Mouse (Mus musculus) CH12.LX (cell line): Measurements from ENCODE around the gene Carhsp1. TPM values are rescaled to one million over a fixed set of nuclear protein-coding genes. Genes with fewer than 3 reads are reported as not detected.

Experiments used
- DNase-seq: peaks from one replicate; pipeline ENCODE4 v3.0.0-alpha.2; 2013; ENCODE audit errors: extremely low read depth
- H3K27ac ChIP-seq: 2 replicates; pipeline ENCODE4 v1.5.1; 2012; ENCODE audit warnings: low read depth, mild to moderate bottlenecking, control low read depth, moderate library complexity; ENCODE audit not compliant: insufficient read depth
- H3K27me3 ChIP-seq: replicated peaks from 2 replicates; pipeline ENCODE3; 2012; ENCODE audit warnings: inconsistent platforms
- H3K36me3 ChIP-seq, 2 experiments: replicated peaks in 1 of 2; 2 replicates each; pipeline versions ENCODE3 to v1.6.1; 2012; ENCODE audit warnings: inconsistent platforms in 1 of 2, low read length in 1 of 2, mild to moderate bottlenecking in 1 of 2, mixed read lengths in 1 of 2, moderate library complexity in 1 of 2; ENCODE audit not compliant: control insufficient read depth in 1 of 2, insufficient read depth in 1 of 2
- H3K4me1 ChIP-seq, 2 experiments: 2 replicates each; pipeline ENCODE4 v1.6.1; 2012; ENCODE audit warnings: inconsistent platforms in 1 of 2, moderate library complexity in 1 of 2; ENCODE audit not compliant: insufficient read depth in 2 of 2, control insufficient read depth in 1 of 2
- H3K4me2 ChIP-seq: 2 replicates; pipeline ENCODE4 v1.6.1; 2012; ENCODE audit warnings: low read depth, mild to moderate bottlenecking, control low read depth; ENCODE audit not compliant: poor library complexity, insufficient read depth, severe bottlenecking
- H3K4me3 ChIP-seq, 3 experiments: fragments of 150-350 bp in 1 of 3; sonication (generic) in 1 of 3; replicated peaks in 1 of 3; 2 replicates each; pipeline versions ENCODE3 to v1.5.1; 2011 to 2012; ENCODE audit warnings: low read depth in 2 of 3, low read length in 2 of 3, mild to moderate bottlenecking in 2 of 3, moderate library complexity in 2 of 3, control low read depth in 1 of 3, improper control_type of control experiment in 1 of 3, inconsistent platforms in 1 of 3, mixed read lengths in 1 of 3; ENCODE audit not compliant: poor library complexity in 1 of 3
- H3K79me2 ChIP-seq: replicated peaks from 2 replicates; pipeline ENCODE4 v1.6.1; 2012; ENCODE audit warnings: mild to moderate bottlenecking, moderate library complexity; ENCODE audit not compliant: control insufficient read depth, poor library complexity, insufficient read depth, severe bottlenecking; ENCODE audit errors: extremely low read depth
- H3K9ac ChIP-seq: 2 replicates; pipeline ENCODE4 v1.6.1; 2012; ENCODE audit warnings: low read depth, mild to moderate bottlenecking, control low read depth, moderate library complexity; ENCODE audit not compliant: insufficient read depth
- H3K9me3 ChIP-seq: replicated peaks from 2 replicates; pipeline ENCODE3; 2012; ENCODE audit warnings: low read length, inconsistent platforms, mixed read lengths
- BHLHE40 ChIP-seq: IDR thresholded peaks from 2 replicates; pipeline ENCODE4 v1.6.1; 2011; ENCODE audit warnings: mild to moderate bottlenecking, low read depth, low read length, improper control_type of control experiment
- CHD1 ChIP-seq: IDR thresholded peaks from 2 replicates; pipeline ENCODE4 v1.6.1; 2012; ENCODE audit warnings: low read depth, low read length, improper control_type of control experiment, inconsistent platforms
- CHD2 ChIP-seq: IDR thresholded peaks from 2 replicates; pipeline ENCODE4 v1.6.1; 2011; ENCODE audit warnings: low read length, improper control_type of control experiment
- CTCF ChIP-seq, 2 experiments: IDR thresholded peaks in 1 of 2; conservative IDR thresholded peaks in 1 of 2; 2 replicates each; pipeline ENCODE4 v1.5.1; 2011 to 2012; ENCODE audit warnings: low read depth in 2 of 2, low read length in 2 of 2, improper control_type of control experiment in 1 of 2, inconsistent platforms in 1 of 2, mild to moderate bottlenecking in 1 of 2, moderate library complexity in 1 of 2
- E2F4 ChIP-seq: IDR thresholded peaks from 2 replicates; pipeline ENCODE4 v1.6.1; 2011; ENCODE audit warnings: low read depth, low read length, improper control_type of control experiment; ENCODE audit not compliant: insufficient replicate concordance
- EP300 ChIP-seq: IDR thresholded peaks from 2 replicates; pipeline ENCODE4 v1.6.1; 2011; ENCODE audit warnings: low read length, improper control_type of control experiment
- ETS1 ChIP-seq: conservative IDR thresholded peaks from 2 replicates; pipeline ENCODE4 v1.6.1; 2012; ENCODE audit warnings: low read depth, mild to moderate bottlenecking, inconsistent platforms, low read length, improper control_type of control experiment, moderate library complexity
- GABPA ChIP-seq: IDR thresholded peaks from 2 replicates; pipeline ENCODE4 v1.6.1; 2012; ENCODE audit warnings: low read depth, low read length, improper control_type of control experiment, inconsistent platforms; ENCODE audit not compliant: insufficient replicate concordance
- HCFC1 ChIP-seq: IDR thresholded peaks from 2 replicates; pipeline ENCODE4 v1.6.1; 2012; ENCODE audit warnings: low read depth, mild to moderate bottlenecking, inconsistent platforms, low read length, improper control_type of control experiment
- JUN ChIP-seq: IDR thresholded peaks from 2 replicates; pipeline ENCODE4 v1.6.1; 2011; ENCODE audit warnings: low read depth, mild to moderate bottlenecking, low read length, improper control_type of control experiment, moderate library complexity; ENCODE audit not compliant: insufficient read depth
- KAT2A ChIP-seq: IDR thresholded peaks from 2 replicates; pipeline ENCODE4 v1.6.1; 2012; ENCODE audit warnings: low read length, improper control_type of control experiment, inconsistent platforms; ENCODE audit not compliant: insufficient replicate concordance
- MAFK ChIP-seq: IDR thresholded peaks from 2 replicates; pipeline ENCODE4 v1.6.1; 2011; ENCODE audit warnings: low read length, improper control_type of control experiment; ENCODE audit not compliant: insufficient replicate concordance
- MYC ChIP-seq: IDR thresholded peaks from 2 replicates; pipeline ENCODE4 v1.6.1; 2011; ENCODE audit warnings: low read depth, mild to moderate bottlenecking, improper control_type of control experiment, low read length
- NELFE ChIP-seq: IDR thresholded peaks from 2 replicates; pipeline ENCODE4 v1.6.1; 2011; ENCODE audit warnings: low read depth, low read length, improper control_type of control experiment
- NRF1 ChIP-seq: IDR thresholded peaks from 2 replicates; pipeline ENCODE4 v1.6.1; 2014; ENCODE audit warnings: low read depth, mild to moderate bottlenecking, inconsistent platforms, low read length, improper control_type of control experiment, moderate library complexity
- PAX5 ChIP-seq: IDR thresholded peaks from 2 replicates; pipeline ENCODE4 v1.6.1; 2012; ENCODE audit warnings: low read length, inconsistent platforms, mixed read lengths
- POLR2A ChIP-seq: IDR thresholded peaks from 2 replicates; pipeline ENCODE4 v1.6.1; 2011; ENCODE audit warnings: low read depth, mild to moderate bottlenecking, improper control_type of control experiment, low read length
- RCOR1 ChIP-seq: conservative IDR thresholded peaks from 2 replicates; pipeline ENCODE4 v1.6.1; 2012; ENCODE audit warnings: low read depth, mild to moderate bottlenecking, inconsistent platforms, low read length, improper control_type of control experiment
- SIN3A ChIP-seq: IDR thresholded peaks from 2 replicates; pipeline ENCODE4 v1.6.1; 2012; ENCODE audit warnings: low read length, improper control_type of control experiment, inconsistent platforms
- SMC3 ChIP-seq: IDR thresholded peaks from 2 replicates; pipeline ENCODE4 v1.6.1; 2011; ENCODE audit warnings: low read depth, low read length, improper control_type of control experiment
- TCF12 ChIP-seq: IDR thresholded peaks from 2 replicates; pipeline ENCODE4 v1.6.1; 2014; ENCODE audit warnings: low read depth, mild to moderate bottlenecking, inconsistent platforms, low read length, improper control_type of control experiment
- UBTF ChIP-seq: IDR thresholded peaks from 2 replicates; pipeline ENCODE4 v1.6.1; 2012; ENCODE audit warnings: low read depth, mild to moderate bottlenecking, inconsistent platforms, low read length, improper control_type of control experiment, moderate library complexity
- ZKSCAN1 ChIP-seq: IDR thresholded peaks from 2 replicates; pipeline ENCODE4 v1.6.1; 2012; ENCODE audit warnings: low read depth, inconsistent platforms, low read length, improper control_type of control experiment, borderline replicate concordance
- ZNF384 ChIP-seq: IDR thresholded peaks from 2 replicates; pipeline ENCODE4 v1.6.1; 2012; ENCODE audit warnings: low read depth, low read length, improper control_type of control experiment, inconsistent platforms
- dilution Hi-C: fragments of 300-500 bp; cut with MboI; formaldehyde crosslinking; loops from 2 replicates; pipeline ENCODE4 v1.14.3; 2020; ENCODE audit warnings: low sequenced_read_pairs; ENCODE audit not compliant: extremely low pct_unique_long_range_greater_than_20kb, extremely low pct_ligation_motif_present
- in situ Hi-C: fragments of 300-500 bp; cut with MboI; formaldehyde crosslinking; loops from 3 replicates; pipeline ENCODE4 v1.14.3; 2019; ENCODE audit warnings: low sequenced_read_pairs, low pct_ligation_motif_present, low pct_unique_long_range_greater_than_20kb, mixed read lengths
- polyA plus RNA-seq: library from polyadenylated mRNA; unstranded; fragments of >175 nt; gene quantifications from 2 replicates; pipeline ENCODE4 v1.2.1, GENCODE M21; 2012; ENCODE audit warnings: low read depth; ENCODE audit not compliant: insufficient read length
- total RNA-seq, 2 experiments: library from RNA; depleted of rRNA; stranded (reverse); fragments of 300-350 nt in 1 of 2; fragments of >200 nt in 1 of 2; gene quantifications; 2 replicates each; pipeline ENCODE4 v1.2.3; 2012 to 2014

Carhsp1 gene
- total and polyA plus RNA-seq, 3 experiments: 26.0 to 29.7 (median 26.2) TPM

DNA sequence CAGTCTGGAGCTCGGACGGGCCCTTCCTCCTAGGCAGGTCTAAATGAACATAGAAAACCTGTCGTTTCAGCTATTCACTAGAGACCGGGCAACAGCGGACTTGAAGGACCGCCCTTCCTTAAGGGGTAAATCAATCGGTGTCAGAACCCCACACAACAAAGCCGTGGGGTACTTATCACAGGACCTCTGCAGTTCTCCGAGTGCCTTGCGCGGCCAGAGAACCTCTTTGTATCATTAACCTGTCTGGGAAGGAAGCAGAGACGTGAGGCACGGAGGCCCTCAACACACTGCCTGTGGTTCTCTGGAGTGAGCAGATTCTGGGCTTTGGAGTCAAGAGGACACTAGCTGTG lies 35.1 kb downstream of the Carhsp1 start:
- Histone ChIP-seq H3K27ac (peak overlapping the region; percentile 70), H3K36me3 (peaks cover 34 to 69% of the 10 kb centered on the region in 2 experiments), H3K4me2 (peak overlapping the region; percentile 77), H3K9me3 (no peaks in the 10 kb centered on the region), H3K4me1 (peaks cover 10 to 46% of the 10 kb centered on the region in 2 experiments), H3K79me2 (peaks cover 55% of the 10 kb centered on the region), H3K9ac (peak overlapping the region; percentile 93), H3K27me3 (no peaks in the 10 kb centered on the region), H3K4me3 (peak overlapping the region; percentile 76 to 85 (median 83))
- DNase-seq: peak; percentile 20
- in situ Hi-C loops: no loop called here
- dilution Hi-C loops: no loop called here
- no peak for TF ChIP-seq POLR2A
- TF ChIP-seq UBTF: peak; percentile 46; the same call in 1 of the 2 replicates
- TF ChIP-seq ZKSCAN1: no peak
- 0 out of 2 replicates have a peak, but pooled peaks have one; percentile 10 for TF ChIP-seq CHD1

DNA sequence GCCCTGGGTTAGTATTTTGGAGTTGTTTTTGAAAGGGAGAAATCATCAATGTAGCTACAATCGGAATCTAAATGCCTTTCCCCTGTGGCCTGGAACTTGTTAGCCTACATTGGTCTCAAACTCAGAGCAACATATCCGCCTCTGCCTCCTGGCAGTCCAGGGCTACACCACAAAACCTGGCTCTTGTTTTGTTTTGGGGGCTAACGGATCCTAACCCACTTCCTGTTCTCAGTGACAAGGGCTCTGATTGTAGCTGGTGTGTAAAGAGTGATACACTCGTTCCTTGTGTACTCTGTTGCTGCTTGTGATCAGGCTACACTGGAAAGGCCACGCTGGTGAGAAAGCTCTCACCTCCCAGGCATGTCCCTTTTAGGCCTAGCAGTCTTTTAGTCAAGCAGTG lies 40.5 kb downstream of the Carhsp1 start:
- H3K4me2 ChIP-seq: no peak overlapping the region
- in situ Hi-C loops (no loop called here), dilution Hi-C loops (no loop called here)
- no peaks in the 10 kb centered on the region for H3K9me3 ChIP-seq
- H3K79me2 ChIP-seq: peaks cover 18% of the 10 kb centered on the region
- TF ChIP-seq CTCF (conservative IDR thresholded peaks at IDR 0.05 in 1 of 2, IDR thresholded peaks at IDR 0.05 in 1 of 2; ENCODE audit: low read depth in 2 of 2, low read length in 2 of 2) (no peak), MYC (no peak), EP300 (no peak), KAT2A (no peak), HCFC1 (no peak), TCF12 (no peak)
- no peak overlapping the region for H3K4me3 ChIP-seq
- no peak overlapping the region for H3K27ac ChIP-seq
- no peak for DNase-seq
- peaks cover 38 to 68% of the 10 kb centered on the region in 2 experiments for H3K36me3 ChIP-seq
- peaks cover 10 to 47% of the 10 kb centered on the region in 2 experiments for H3K4me1 ChIP-seq
- no peak overlapping the region for H3K9ac ChIP-seq
- H3K27me3 ChIP-seq: no peaks in the 10 kb centered on the region

DNA sequence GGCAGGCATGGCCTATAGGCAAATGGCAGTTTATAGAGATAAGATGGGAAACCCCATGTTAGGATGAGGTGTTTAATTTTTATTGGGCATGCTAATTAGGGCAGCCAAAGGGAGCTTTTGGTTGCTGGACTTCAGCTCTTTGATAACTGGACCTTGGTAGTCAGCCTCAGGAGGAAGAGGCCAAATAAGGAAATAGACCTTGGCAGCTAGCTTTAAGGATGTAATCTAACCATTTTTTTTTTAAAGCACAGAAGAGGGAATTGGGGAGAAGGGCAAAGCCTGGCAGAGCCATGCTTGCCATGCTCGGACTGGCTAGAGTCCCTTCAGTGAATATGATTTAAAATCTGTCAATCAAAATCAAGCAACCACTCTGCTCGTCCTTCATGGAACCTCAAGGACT lies 41.5 kb downstream of the Carhsp1 start:
- dilution Hi-C loops (no loop called here), in situ Hi-C loops (no loop called here)
- TF ChIP-seq CHD1: no peak
- TF ChIP-seq JUN: no peak
- TF ChIP-seq MAFK: no peak
- no peak for TF ChIP-seq CTCF (conservative IDR thresholded peaks at IDR 0.05 in 1 of 2, IDR thresholded peaks at IDR 0.05 in 1 of 2; ENCODE audit: low read depth in 2 of 2, low read length in 2 of 2)
- no peak for TF ChIP-seq KAT2A
- TF ChIP-seq BHLHE40: no peak
- TF ChIP-seq NELFE: no peak
- TF ChIP-seq POLR2A: no peak
- no peak for TF ChIP-seq NRF1
- TF ChIP-seq MYC: no peak
- no peak for TF ChIP-seq ZNF384
- no peak for TF ChIP-seq TCF12
- TF ChIP-seq ETS1: no peak
- TF ChIP-seq GABPA: no peak
- no peak for TF ChIP-seq E2F4
- no peak for TF ChIP-seq CHD2
- no peak for TF ChIP-seq PAX5
- no peak for TF ChIP-seq RCOR1
- no peak for TF ChIP-seq SIN3A
- TF ChIP-seq SMC3: no peak
- no peak for DNase-seq
- Histone ChIP-seq H3K27me3 (no peaks in the 10 kb centered on the region), H3K4me2 (no peak overlapping the region), H3K36me3 (peaks cover 32 to 63% of the 10 kb centered on the region in 2 experiments), H3K79me2 (peaks cover 8% of the 10 kb centered on the region), H3K4me3 (no peak overlapping the region), H3K27ac (no peak overlapping the region), H3K9me3 (no peaks in the 10 kb centered on the region), H3K9ac (no peak overlapping the region), H3K4me1 (peaks cover 3 to 38% of the 10 kb centered on the region in 2 experiments; a peak in 3 of 4 replicates)
